Mouse (Mus musculus) G1E (cell line): Measurements from ENCODE around the gene Runx3.

Source experiments
- CTCF ChIP-seq: IDR thresholded peaks from 2 replicates; pipeline ENCODE4 v1.5.1; 2012; ENCODE audit warnings: low read depth, low read length, inconsistent platforms, mixed read lengths
- GATA1 ChIP-seq: IDR thresholded peaks from 2 replicates; pipeline ENCODE4 v1.6.1; 2012; ENCODE audit warnings: borderline replicate concordance, low read length, inconsistent platforms, mixed read lengths
- GATA2 ChIP-seq: IDR thresholded peaks from 2 replicates; pipeline ENCODE4 v1.6.1; 2012; ENCODE audit warnings: low read depth, low read length, inconsistent platforms, borderline replicate concordance
- POLR2AphosphoS5 ChIP-seq: IDR thresholded peaks from 2 replicates; pipeline ENCODE4 v1.6.1; 2012; ENCODE audit warnings: low read depth, low read length, inconsistent platforms; ENCODE audit not compliant: insufficient replicate concordance

DNA sequence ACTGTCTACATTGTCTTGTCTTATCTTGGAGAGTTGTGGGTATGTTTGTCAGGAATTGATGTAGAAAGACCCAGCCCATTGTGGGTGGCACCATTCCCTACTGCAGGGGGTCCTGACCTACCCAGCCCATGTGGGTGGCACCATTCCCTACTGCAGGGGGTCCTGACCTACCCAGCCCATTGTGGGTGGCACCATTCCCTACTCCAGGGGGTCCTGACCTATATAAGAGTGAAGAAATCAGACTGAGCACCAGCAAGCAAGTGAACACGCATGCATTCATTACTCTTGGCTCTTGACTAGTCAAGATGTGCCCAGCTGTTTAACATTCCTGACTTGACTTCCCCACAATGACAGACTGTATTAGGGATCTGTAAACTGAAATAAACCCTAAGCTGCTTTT is 69.9 kb downstream of the Runx3 start:
- TF ChIP-seq CTCF (no peak), POLR2AphosphoS5 (no peak), GATA2 (no peak), GATA1 (no peak)
